Mouse (Mus musculus) spleen, adult 18-20 months (tissue): ENCODE measurements around the gene Dck.
A peak's percentile ranks its signal among the peaks of the same experiment; 100 is the strongest.
"Not testable (repeated sequence)": the region's sequence is repeated elsewhere in the genome, so short reads cannot be mapped to it uniquely, and the experiment has no call there.

Experiments
- DNase-seq, 2 experiments: peaks; one replicate each; pipeline ENCODE4 v3.0.0; 2022; ENCODE audit warnings: mixed read lengths in 2 of 2

Gene Dck

DNA sequence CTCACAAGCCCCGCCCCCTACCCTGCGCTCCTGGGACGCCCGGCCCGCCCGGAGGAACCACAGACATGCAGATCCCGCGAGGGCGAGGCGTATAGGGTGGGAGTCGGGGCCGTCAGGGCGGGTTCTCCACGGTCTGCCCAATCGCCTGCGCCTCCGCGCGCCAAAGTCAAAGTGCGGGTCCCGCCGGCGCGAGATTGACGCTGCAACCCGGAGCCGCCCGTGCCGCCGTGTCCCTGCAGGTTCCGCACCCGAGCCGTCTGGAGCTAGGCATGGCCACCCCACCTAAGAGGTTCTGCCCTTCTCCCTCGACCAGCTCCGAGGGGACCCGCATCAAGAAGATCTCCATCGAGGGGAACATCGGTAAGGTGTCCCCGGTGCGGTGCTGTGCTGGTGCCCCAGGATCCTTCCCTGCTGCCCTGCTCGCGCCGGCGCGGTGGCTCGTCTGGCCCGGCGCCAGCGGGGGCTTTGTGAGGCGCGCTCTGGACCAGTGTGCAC is at the start of gene Dck:
Gene Dck, plus strand, starts transcription at position 10 of the 495 bp plus-strand sequence.
- peak; percentile 98 to 99 for DNase-seq

DNA sequence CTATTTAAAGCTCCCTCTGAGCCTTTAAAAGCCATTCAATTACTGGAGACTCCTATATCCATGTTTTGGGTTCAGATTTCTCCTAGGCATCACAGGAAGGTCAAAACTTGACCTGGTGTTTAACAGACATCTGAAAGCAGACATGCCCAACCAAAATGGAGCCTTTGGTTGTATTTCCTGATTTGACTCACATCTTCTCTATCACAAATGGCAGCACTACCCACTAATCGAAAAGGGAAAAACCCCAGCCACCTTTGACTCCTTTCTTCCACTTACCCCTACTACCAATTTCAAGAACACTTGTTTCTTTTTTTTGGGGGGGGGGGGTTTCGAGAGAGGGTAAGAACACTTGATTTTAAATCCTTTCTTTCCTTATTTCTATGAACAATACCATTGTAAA is 47.8 kb upstream of the Dck start:
- DNase-seq: no peak

DNA sequence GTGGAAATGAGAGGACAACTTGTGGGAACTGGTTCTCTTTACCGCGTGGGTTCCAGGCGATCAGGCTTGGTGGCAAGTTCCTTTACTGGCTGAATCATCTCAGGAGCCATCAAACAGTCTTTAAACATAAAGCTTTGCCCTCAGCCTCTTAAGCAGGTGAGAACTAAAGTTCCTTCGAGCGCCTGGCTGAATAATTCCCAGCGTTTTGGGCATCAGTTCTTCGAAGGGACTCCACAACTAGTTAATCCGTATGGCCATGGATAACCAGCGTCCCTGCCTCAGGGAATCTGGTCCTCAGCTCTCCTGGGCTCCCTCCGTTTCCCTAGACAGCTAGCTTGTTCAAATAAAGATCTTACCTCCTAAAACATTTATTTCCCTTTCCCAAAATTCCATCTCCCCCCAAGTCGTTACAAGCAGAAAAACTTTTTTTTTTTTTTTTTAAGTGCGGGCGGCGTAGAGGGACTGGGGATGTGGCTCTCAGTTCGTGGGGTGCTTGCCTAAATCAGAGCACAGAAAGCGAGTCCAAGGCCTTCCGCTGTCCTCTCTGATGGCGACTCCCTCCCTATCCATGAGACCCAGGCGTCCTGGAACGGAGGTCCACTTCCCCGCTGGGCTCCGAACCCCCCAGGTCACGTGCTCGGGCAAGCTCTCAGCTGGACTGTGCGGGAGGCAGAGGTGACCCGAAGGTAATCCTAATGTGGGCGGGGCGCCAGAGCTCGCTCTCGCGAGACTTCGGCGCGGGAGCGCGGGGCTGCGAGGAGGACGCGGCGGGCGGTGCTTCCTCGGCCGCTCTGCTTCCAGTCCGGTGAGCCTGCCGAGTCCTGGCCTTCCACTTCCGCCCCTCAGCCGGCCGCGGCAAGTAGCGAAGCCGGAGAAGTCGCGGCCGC is 44.4 kb upstream of the Dck start, which contains the start of gene Mob1b:
Gene Mob1b, plus strand, starts transcription at position 740 of the 887 bp plus-strand sequence.
- peak; percentile 93 to 98 for DNase-seq

DNA sequence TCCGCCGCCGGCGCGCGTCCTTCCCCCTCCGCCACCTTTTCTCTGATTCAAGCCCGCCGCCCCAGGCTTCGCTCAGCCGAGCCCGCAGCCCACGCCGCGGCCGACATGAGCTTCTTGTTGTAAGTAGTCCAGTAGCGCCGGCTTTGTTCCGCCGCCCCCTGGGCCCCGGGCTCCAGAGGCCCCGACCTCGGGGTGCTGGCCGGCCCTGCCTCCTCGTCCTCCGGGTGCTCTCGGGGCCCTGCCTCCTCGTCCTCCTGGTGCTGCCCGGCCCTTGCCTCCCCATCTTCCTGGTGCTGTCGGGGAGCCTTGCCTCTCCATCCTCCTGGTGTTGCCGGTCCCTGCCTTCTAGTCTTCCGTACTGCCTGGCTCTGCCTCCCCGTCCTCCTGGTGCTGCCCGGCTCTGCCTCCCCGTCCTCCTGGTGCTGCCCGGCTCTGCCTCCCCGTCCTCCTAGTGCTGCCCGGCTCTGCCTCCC is 43.8 kb upstream of the Dck start:
- DNase-seq: no peak

DNA sequence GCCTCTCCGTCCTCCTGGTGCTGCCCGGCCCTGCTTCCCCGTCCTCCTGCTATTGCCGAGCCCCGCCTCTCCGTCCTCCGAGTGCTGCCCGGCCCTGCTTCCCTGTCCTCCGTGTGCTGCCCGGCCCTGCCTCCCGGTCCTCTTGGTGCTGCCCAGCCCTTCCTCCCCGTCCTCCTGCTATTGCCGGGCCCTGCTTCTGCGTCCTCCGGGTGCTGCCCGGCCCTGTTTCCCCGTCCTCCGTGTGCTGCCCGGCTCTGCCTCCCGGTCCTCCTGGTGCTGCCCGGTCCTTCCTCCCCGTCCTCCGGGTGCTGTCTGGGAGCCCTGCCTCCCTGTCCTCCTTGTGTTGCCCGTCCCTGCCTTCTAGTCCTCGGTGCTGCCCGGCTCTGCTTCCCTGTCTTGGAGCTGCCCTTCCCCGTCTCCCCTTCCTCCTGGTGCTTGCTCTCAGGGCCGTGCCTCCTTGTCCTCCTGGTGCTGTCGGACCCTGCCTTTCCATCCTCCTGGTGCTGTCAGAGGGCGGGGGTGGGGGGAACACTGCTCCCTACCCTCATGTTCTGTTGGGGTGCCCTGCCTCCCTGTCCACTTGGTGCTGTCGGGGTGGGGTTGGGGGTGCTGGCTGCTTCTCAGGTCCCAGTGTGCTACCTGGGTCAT is 43.1 kb upstream of the Dck start:
- DNase-seq: peak; percentile 19 to 20

- peak in 1 of 2 experiments; percentile 6 for DNase-seq
Measured at GRCm38 (mm10) chr5:88722213-88722600, 42.6 kb upstream of the Dck start.

DNA sequence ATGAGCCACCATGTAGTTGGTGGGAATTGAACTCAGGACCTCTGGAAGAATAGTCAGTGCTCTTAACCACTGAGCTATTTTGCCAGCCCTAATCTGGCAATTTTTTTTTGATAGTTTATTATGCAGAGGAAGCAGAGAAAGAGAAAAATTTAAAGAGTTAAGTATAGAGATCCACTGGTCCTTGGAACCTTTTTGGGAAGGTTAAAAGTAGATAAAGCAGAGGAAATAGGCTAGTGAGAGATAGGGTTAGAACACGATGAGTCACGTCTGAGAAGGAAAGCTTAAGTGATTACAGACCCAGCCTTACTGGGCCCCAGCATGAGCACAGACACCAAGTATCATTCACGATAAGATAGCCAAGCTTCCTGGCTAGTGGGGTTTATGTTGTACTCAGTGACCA is 40.8 kb upstream of the Dck start:
- DNase-seq: no peak

GRCm38 (mm10) chr5:88727593-88728144 is 37.1 kb upstream of the Dck start:
- DNase-seq: no peak

GRCm38 (mm10) chr5:88734786-88735185 is 30.0 kb upstream of the Dck start:
- peak in 1 of 2 experiments; percentile 37 for DNase-seq

- DNase-seq: not testable (repeated sequence)
Measured at GRCm38 (mm10) chr5:88741065-88741464, 23.7 kb upstream of the Dck start.

GRCm38 (mm10) chr5:88747774-88748173 is 17.0 kb upstream of the Dck start:
- no peak for DNase-seq

DNA sequence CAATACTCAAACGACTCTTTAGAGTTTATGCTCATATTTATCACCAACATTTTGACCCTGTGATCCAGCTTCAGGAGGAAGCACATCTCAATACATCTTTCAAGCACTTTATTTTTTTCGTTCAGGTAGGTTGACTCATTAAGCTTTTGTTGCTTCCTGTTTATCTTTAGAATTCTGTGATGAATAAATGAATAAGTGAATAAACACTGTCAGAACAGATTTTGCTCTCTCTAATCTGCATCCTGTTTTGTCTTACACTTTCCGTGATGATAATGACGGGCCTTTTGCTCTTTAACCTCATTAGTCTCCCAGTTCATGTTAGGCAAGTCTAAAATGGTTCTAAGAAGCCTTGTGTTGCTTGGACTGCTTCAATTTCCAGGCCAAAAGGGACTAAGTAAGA is 11.6 kb upstream of the Dck start:
- no peak for DNase-seq

DNA sequence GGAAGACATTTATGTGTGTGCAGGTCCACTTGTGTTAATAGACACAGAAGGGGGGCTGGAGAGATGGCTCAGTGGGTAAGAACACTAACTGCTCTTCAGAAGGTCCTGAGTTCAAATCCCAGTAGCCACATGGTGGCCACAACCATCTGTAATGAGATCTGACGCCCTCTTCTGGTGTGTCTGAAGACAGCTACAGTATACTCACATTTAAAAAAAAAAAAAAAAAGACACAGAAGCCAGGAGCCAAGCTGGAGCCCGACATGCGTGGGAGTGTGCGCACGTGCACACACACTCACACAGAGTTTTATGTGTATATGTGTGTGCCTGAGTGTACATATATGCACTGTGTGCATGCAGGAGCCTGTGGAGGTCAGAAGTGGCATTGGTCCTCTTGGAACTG is 2.2 kb upstream of the Dck start:
- no peak for DNase-seq

DNA sequence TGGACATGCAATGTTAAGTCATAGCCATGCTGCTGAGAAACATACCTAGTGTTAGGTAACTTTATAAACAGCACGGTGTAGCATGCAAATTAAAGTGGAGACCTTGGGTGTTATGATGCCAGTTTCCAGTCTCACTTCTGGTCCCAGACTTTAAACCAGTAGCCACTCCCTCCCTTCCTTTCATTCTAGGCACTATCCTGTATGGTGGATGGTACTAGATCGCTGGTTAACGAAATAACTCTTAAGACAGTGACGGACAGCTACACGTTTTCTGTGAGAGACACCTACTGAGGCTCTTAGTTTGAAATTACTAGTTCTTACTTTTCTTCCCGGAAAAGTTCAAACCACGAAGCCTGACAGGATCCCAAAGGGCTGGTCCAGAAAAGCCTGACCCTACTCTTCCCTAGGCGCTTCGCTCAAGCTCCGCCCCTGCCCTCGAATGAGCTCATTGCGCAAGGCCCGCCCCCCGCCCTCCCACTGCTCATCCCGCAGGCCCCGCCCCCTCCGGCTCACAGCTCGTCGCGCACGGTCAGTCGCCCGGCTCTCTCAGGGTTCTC is 288 bp upstream of the Dck start:
- DNase-seq: no peak

DNA sequence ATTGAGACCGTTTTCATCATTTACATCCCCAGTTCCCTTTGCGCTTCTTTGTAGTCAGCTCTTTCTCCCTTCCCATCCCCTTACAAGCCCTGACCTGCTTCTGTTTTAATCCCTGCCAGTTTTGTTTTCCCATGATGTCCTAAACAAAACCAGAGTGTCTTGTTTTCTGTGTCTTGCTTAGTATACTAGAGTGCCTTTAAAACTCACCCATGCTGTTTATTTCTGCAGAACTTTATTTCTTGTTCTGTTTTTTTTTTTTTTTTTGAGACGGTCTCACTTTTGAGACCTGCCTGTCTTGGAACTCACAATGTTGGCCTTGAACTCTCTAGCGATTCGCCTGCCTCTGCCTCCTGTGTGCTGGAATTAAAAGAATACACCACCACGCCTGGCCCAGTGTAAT is 791 bp downstream of the Dck start:
- no peak for DNase-seq

DNA sequence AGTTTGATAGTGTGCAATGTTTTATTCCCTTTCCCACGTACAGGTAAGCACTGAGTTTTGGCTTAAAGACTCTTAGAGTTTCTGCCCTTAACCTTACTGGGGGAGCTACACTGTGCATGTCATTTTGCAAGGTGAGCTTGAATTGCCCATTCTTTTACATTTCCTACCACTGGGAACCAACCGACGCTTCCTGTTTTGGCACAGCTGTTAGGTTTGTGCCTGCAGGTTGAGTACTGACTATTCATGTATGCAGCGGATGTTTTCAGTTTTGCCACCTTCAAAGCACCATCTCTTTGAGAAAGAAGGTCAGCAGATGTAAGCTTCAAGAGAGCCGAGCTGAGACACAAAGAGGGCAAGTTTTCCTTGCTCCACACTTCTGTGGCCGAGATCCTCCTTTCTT is 1.3 kb downstream of the Dck start:
- peak; percentile 27 to 29 for DNase-seq

DNA sequence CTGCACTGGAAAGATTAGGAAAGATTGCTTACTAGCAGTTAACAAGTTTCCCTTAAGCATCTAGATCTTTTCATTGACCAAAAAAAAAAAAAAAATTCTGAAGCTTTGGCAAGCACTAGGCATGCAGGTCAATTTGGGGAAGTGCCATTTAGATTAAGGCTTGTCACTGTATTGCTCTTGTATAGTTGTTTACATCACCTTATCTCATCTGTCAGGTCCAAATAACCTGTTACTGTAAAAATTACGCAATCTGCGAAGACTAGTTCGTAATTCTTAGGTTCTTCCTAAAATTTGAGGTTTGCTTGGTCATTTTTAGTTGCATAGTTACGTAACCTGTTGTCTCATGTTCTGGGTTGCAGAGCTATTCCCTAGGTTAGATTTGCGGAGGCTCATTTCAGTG is 2.1 kb downstream of the Dck start:
- no peak for DNase-seq

DNA sequence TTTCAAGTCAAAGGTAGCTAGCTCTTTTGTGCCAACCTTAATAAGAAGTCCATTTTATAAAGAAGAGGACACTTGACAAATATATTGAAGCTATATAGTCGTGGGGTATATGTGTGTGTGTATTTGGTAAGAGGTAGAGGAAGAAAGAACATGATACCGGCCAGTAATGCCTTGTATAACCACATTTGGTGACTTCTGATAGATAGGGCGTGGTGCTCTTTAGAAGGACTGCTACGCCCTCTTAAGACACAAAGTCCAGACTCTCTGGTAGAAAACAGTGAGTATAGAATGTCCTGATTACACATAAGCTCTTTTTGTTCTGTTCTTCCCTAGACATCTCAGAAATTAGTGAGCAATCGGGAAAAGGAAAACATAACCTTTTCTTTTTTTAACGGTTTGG is 3.4 kb downstream of the Dck start:
- no peak for DNase-seq

- no peak for DNase-seq
Measured at GRCm38 (mm10) chr5:88782072-88782765, 17.4 kb downstream of the Dck start.

DNA sequence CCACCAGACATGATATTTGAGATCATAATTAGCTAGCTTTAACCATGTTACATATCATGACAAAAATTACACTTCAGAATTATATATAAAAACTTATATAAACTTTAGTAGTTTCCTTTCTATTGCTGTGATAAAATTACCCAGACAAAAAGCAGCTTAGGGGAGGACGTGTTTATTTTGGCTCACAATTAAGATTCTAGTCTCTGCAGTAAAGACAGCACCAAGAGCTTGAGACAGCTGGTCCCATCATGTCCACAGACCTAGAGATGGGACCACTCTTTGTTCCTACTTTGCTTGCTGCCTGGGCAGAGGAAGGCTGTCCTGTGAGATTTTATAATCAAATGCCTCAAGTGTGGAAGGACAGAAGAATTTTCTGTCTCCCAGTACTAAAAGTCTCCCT is 20.3 kb downstream of the Dck start:
- no peak for DNase-seq

GRCm38 (mm10) chr5:88790675-88791074 is 25.9 kb downstream of the Dck start:
- no peak for DNase-seq
